Mouse (Mus musculus) splenic B cell, adult 2 months (primary cell): ENCODE measurements around the gene Irx6.

Source experiments
- DNase-seq: peaks from one replicate; pipeline ENCODE4 v3.0.0-alpha.2; 2011; ENCODE audit warnings: low read depth, low spot score
- H3K27me3 ChIP-seq: 2 replicates; pipeline ENCODE4 v1.6.1; 2012; ENCODE audit warnings: mild to moderate bottlenecking, low read length, moderate library complexity, mixed read lengths; ENCODE audit not compliant: control insufficient read depth, poor library complexity, insufficient read depth, severe bottlenecking
- H3K36me3 ChIP-seq: 2 replicates; pipeline ENCODE4 v1.6.1; 2012; ENCODE audit warnings: mild to moderate bottlenecking, low read length, moderate library complexity, mixed read lengths; ENCODE audit not compliant: control insufficient read depth, poor library complexity, insufficient read depth, severe bottlenecking

The Irx6 gene

DNA sequence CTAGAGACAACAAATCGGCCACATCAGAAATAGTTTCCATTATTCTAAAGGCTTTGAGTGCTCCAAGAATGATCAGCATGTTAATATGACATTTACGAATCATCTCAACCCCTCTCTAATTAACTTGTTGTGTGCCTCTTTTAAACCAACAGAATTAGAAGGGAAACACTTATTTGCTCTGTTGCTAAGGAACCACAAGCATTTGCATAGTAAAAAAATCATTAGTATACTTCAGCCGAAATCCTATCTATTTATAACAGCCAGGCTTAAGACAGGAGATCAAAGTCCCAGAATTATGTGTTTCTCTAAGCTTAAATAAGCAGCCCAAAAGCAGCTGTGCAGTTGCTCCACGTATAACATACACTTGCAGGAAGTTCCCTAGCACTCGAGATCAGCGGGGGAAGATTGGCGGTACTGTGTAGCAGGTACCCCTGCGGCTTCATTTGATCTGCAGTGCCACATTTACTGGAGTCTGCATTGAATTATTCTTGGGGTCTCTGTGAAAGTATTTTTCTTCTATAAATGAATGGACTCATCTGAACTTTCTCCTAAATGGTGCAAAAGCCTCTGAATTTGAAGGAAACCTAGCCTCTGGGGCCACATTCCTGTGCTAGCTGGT is 25.9 kb downstream of the Irx6 start:
- Histone ChIP-seq H3K36me3 (no peaks in the 10 kb centered on the region), H3K27me3 (no peaks in the 10 kb centered on the region)
- no peak for DNase-seq

DNA sequence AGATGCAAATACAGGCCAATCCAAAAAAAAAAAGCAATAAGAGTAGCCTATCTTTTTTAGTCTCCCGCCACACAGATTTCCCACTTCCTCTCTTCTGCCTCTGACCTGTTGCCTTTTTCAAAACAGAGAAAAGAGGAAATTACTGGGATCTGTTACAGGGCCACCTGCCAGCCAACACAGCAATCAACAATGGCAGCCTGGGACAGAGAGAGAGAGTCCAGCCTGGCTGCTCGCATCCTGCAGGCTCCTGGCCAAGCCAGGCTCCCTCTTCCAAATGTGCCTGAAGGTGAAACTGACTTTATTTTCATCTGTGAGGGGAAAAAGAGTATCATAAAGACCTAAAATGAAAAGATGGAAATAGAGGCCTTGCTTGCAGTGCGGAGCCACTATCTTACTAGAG is 29.3 kb downstream of the Irx6 start:
- Histone ChIP-seq H3K36me3 (no peaks in the 10 kb centered on the region), H3K27me3 (no peaks in the 10 kb centered on the region)
- no peak for DNase-seq

DNA sequence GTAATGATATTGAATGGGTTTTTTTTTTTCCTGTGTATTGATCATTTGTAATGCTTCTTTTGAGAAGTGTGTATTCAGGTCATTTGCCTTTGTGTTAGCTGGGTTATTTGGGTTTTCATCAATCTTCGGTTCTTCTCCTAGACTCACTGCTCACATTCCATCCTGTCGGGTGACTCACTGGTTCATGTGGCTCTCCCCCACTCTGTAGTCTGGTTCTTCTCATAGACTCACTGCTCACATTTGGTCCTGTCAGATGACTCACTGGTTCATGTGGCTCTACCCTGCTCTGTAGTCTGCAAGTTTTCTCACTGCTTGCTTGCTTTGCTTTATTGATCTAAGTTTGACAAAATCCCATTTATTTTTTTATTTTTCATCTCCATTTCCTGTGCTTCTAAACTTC is 32.2 kb downstream of the Irx6 start:
- no peak for DNase-seq
- Histone ChIP-seq H3K27me3 (no peaks in the 10 kb centered on the region), H3K36me3 (no peaks in the 10 kb centered on the region)

DNA sequence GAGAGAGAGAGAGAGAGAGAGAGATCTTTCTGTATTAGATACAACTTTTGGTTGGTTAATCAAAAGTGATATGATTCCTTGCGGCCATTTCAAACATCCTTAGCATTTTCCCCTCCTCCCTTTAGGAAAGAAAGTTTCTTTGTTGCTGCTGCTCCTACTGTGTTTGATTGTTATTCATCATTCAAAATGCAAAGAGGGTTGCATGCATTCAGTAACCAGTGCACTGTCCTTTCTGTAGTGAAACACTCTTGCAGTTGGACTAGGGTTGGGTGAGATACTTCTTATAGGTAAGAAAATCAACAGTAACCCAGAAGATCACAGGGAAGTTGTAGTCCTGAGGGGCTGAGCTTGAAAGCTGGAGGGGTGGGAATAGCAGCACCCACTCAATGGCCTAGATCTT is 39.2 kb downstream of the Irx6 start:
- DNase-seq, result no peak
- Histone ChIP-seq H3K36me3 (no peaks in the 10 kb centered on the region), H3K27me3 (no peaks in the 10 kb centered on the region)

DNA sequence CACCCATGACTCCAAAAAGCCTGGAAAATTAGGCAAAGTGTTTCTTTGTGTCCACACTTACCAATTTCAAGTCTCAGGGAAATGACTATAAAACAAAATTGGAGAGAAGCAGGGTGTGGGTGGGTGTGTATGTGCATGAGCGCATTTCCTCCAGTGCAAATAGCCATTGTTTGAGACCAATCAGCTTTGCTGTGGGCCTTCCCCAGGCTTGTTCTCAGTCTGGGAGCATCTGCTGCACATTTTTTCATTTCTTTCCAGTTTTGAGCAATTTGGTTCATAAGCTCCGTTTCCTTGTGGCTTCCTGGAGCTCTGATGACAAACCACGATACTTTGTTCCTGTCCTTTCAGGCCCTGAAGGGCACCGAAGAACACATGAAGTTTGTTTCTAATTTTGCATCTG is 43.3 kb downstream of the Irx6 start:
- no peaks in the 10 kb centered on the region for H3K36me3 ChIP-seq
- DNase-seq, result no peak

DNA sequence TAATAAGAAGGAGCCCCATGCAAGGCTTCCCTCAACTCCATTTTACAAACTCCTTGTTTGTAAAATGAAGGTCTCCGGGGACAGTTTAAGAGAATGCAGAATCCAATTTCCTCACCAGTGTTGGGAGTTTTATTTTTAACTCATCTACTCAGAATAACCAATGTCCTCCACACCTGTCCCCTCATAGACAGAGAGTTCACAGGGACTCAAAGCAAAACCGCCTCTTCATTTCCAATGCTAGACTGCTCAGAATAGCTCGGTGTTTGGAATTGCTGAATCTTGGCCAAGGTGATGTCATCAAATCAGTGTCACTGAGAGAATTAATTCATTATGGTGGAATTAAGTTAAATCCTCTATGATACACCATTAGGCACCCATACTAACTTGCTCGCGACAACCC is 44.0 kb downstream of the Irx6 start:
- H3K36me3 ChIP-seq, result no peaks in the 10 kb centered on the region
- no peaks in the 10 kb centered on the region for H3K27me3 ChIP-seq
- no peak for DNase-seq

More for the DNA sequence above, 43.3 kb downstream of the Irx6 start:
- no peaks in the 10 kb centered on the region for H3K27me3 ChIP-seq

DNA sequence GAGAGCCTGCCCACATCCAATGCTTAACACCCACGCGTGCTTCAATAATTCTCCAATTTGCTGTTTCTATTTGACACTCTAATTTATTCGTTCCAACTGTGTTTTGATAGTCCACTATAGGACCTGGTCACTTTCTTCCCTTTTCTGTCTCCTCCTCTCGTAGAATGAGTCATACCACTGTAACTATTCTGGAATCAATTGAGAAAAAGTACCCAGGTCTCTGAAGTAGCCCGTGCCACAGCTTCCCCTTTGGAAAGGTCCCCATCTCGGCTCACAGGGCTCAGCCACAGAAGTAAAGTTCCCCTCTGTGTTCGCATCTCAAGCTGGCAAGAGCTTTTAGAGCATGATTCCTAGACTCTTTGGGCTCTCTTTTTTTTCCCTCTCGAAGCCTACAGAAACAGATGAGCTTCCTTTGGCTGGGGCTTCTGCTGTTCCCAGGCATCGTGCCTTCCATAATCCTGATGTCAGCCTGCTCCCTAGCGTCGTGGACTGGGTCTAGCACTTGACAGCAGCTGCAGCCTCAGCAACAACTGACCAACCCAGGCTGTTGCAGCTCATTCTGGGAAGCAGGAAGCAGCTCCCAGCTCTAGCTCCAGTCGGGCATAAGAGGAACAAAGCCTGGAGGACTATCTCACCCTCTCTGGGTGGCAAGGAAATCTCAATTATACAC is 47.3 kb downstream of the Irx6 start:
- H3K36me3 ChIP-seq, result no peaks in the 10 kb centered on the region
- H3K27me3 ChIP-seq, result no peaks in the 10 kb centered on the region
- DNase-seq, result no peak

DNA sequence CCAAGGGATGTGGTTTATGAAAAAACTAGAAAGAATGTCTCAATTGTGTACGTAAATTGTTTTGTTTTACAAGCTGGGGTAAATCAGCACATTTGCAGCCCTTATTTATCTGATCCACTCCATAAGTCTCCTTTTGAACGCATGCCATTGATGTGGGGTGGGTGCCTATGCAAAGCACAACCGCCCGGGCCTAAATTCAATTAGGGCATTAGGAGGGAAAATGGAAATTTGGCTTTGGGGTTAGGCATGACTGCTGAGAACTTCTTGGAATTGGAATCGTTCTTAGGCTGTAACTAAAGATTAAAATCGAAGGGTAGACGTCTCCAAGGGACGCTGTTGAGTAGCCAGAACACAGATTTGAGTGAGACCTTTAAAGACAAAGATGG is 47.8 kb downstream of the Irx6 start:
- no peaks in the 10 kb centered on the region for H3K27me3 ChIP-seq
- DNase-seq, result no peak
- no peaks in the 10 kb centered on the region for H3K36me3 ChIP-seq

DNA sequence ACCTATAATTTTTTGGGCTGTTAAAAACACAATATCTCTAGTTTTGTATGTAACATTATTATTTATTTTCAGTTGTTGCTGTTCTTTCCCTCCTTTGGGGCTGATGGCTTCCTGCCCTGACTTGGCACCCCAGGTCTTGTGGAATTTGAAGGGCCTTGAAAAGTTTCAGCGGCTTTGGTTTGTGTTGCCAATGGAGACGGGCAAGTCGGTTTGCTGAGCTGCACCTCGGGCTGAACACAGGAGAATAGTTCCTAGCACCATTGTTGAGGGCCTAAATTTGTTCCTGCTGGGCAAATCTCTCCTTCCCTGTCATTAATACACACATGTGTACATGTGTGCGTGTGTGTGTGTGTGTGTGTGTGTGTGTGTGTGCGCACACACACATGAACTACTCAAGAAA is 49.2 kb downstream of the Irx6 start:
- no peaks in the 10 kb centered on the region for H3K27me3 ChIP-seq
- no peak for DNase-seq

DNA sequence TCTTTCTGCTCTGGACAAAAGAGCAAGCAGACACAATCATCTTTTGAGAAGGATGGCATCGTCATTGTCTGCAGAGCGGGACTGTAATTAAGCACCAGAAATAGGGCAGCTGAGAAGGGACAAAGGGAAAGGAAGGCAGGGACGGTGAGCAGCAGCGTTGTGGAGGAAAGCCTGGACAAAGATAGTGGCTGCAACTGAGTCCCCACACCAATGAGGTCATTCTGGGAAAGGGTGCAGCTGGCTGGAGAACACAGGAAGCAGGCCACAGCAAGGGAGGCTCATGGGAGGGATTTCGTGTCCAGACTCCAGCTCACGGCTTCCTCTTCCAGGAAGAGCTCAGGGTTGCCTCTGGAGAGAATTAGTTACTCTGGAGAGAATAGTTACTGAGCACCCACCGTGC is 49.9 kb downstream of the Irx6 start:
- no peak for DNase-seq
- Histone ChIP-seq H3K27me3 (no peaks in the 10 kb centered on the region), H3K36me3 (no peaks in the 10 kb centered on the region)

More for the DNA sequence above, 49.2 kb downstream of the Irx6 start:
- H3K36me3 ChIP-seq, result no peaks in the 10 kb centered on the region

DNA sequence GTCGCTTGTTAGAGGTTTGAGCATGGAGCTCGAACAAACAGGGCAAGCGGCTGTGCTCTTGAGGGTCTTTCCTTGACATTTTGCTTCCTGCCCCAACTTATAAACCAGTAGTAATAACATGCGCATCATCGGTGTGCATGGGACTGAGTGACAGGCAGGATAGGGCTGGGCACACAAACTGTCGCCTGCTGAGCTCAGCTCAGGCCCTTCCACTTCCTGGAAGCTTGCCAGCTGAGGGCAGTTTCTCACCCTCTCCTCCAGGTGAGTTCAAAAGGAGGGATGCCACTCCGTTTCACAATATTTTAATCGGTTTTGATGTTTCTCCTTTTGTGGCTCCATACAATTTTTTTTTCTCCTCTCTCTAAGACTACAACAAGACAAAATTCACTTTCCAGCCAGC is 50.3 kb downstream of the Irx6 start:
- Histone ChIP-seq H3K36me3 (no peaks in the 10 kb centered on the region), H3K27me3 (no peaks in the 10 kb centered on the region)
- no peak for DNase-seq
